Comparison of ENCODE assay signal across 22 mouse cellular contexts in genomic region chr17:55206585-55206984, GRCm38 (mm10).
DNase-seq lines count a peak whose midpoint lies in the region; ATAC-seq lines count a peak whose summit lies in the region.
"Had no signal": no experiment of that assay in that cellular context is flagged by ENCODE, and none has a peak within 500 bp of the region (broad histone marks: within the 10 kb centered on the region; RNA-seq: fewer than 3 reads in every experiment).

No protein-coding gene starts in this region.

- H3K4me3 ChIP-seq in embryonic facial prominence, embryonic 11.5 days (ENCODE audit: low read depth, low read length), result no peak overlapping the region
- no peak overlapping the region for H3K4me3 ChIP-seq in embryonic facial prominence, embryonic 10.5 days
- H3K4me3 ChIP-seq in kidney, embryonic 16.5 days (ENCODE audit: low read length), result no peak overlapping the region
- H3K4me3 ChIP-seq: embryonic facial prominence, embryonic 13.5 days; forebrain, embryonic 12.5 days; heart, adult 2 months; heart, embryonic 15.5 days; hindbrain, embryonic 13.5 days had no signal

- no peak for ATAC-seq in embryonic facial prominence, embryonic 11.5 days (replicated peaks; ENCODE audit: insufficient number of reproducible peaks, low FRiP score, low TSS enrichment, low read depth)
- peak; percentile 71; the same call in 1 of the 2 replicates for ATAC-seq in kidney, embryonic 16.5 days (ENCODE audit: low FRiP score, low TSS enrichment)
- ATAC-seq in cerebellum, adult (ENCODE audit: insufficient number of reproducible peaks, low FRiP score, low TSS enrichment), result no peak
- ATAC-seq: forebrain, postnatal 0 days; Patski had no signal

- no peak overlapping the region for H3K4me2 ChIP-seq in embryonic facial prominence, embryonic 11.5 days (ENCODE audit: low read depth, low read length)
- no peak overlapping the region for H3K4me2 ChIP-seq in kidney, embryonic 16.5 days (replicated peaks; ENCODE audit: low read depth, low read length)
- H3K4me2 ChIP-seq: embryonic facial prominence, embryonic 13.5 days; forebrain, embryonic 12.5 days; heart, embryonic 11.5 days; heart, embryonic 15.5 days; hindbrain, embryonic 13.5 days had no signal

- no peak overlapping the region for H3K9ac ChIP-seq in embryonic facial prominence, embryonic 11.5 days (replicated peaks; ENCODE audit: low read length)
- H3K9ac ChIP-seq in kidney, embryonic 16.5 days (replicated peaks; ENCODE audit: low read length), result no peak overlapping the region
- H3K9ac ChIP-seq: embryonic facial prominence, embryonic 13.5 days; forebrain, embryonic 12.5 days; forebrain, postnatal 0 days; heart, embryonic 15.5 days; hindbrain, embryonic 13.5 days had no signal

- H3K27me3 ChIP-seq in embryonic facial prominence, embryonic 11.5 days (ENCODE audit: control insufficient read depth, insufficient read depth, low read length), result no peaks in the 10 kb centered on the region
- H3K27me3 ChIP-seq in embryonic facial prominence, embryonic 10.5 days (replicated peaks; ENCODE audit: low read depth, poor library complexity, severe bottlenecking), result no peaks in the 10 kb centered on the region
- H3K27me3 ChIP-seq in kidney, embryonic 16.5 days (ENCODE audit: insufficient read depth, low read length), result no peaks in the 10 kb centered on the region
- H3K27me3 ChIP-seq: embryonic facial prominence, embryonic 13.5 days; forebrain, embryonic 12.5 days; heart, embryonic 15.5 days; hindbrain, embryonic 13.5 days; Patski had no signal

- no peaks in the 10 kb centered on the region for H3K4me1 ChIP-seq in embryonic facial prominence, embryonic 11.5 days (ENCODE audit: control insufficient read depth, insufficient read depth, low read length)
- no peaks in the 10 kb centered on the region for H3K4me1 ChIP-seq in embryonic facial prominence, embryonic 10.5 days
- no peaks in the 10 kb centered on the region for H3K4me1 ChIP-seq in kidney, embryonic 16.5 days (ENCODE audit: insufficient read depth, low read length)
- H3K4me1 ChIP-seq: embryonic facial prominence, embryonic 13.5 days; forebrain, embryonic 12.5 days; heart, embryonic 15.5 days; hindbrain, embryonic 13.5 days had no signal

- H3K27ac ChIP-seq in embryonic facial prominence, embryonic 11.5 days (replicated peaks; ENCODE audit: low read depth, low read length), result no peak overlapping the region
- no peak overlapping the region for H3K27ac ChIP-seq in embryonic facial prominence, embryonic 10.5 days (replicated peaks)
- peak overlapping the region; percentile 25; the same call in 1 of the 2 replicates for H3K27ac ChIP-seq in kidney, embryonic 16.5 days (ENCODE audit: low read length)
- H3K27ac ChIP-seq: embryonic facial prominence, embryonic 13.5 days; forebrain, embryonic 12.5 days; heart, adult 2 months; heart, embryonic 15.5 days; hindbrain, embryonic 13.5 days had no signal

- no peaks in the 10 kb centered on the region for H3K36me3 ChIP-seq in embryonic facial prominence, embryonic 11.5 days (replicated peaks; ENCODE audit: control insufficient read depth, insufficient read depth, low read depth, low read length)
- H3K36me3 ChIP-seq in embryonic facial prominence, embryonic 10.5 days (replicated peaks), result no peaks in the 10 kb centered on the region
- no peaks in the 10 kb centered on the region for H3K36me3 ChIP-seq in kidney, embryonic 16.5 days (ENCODE audit: insufficient read depth, low read length)
- H3K36me3 ChIP-seq: embryonic facial prominence, embryonic 13.5 days; forebrain, embryonic 12.5 days; heart, embryonic 15.5 days; hindbrain, embryonic 13.5 days had no signal

- H3K9me3 ChIP-seq in embryonic facial prominence, embryonic 11.5 days (replicated peaks; ENCODE audit: control insufficient read depth, low read length), result no peaks in the 10 kb centered on the region
- H3K9me3 ChIP-seq in embryonic facial prominence, embryonic 10.5 days, result 0 out of 2 replicates have a peak, but pooled peaks cover 2% of the 10 kb centered on the region
- no peaks in the 10 kb centered on the region for H3K9me3 ChIP-seq in kidney, embryonic 16.5 days (ENCODE audit: low read length)
- H3K9me3 ChIP-seq: embryonic facial prominence, embryonic 13.5 days; forebrain, embryonic 12.5 days; heart, embryonic 15.5 days; hindbrain, embryonic 13.5 days had no signal

- WGBS in embryonic facial prominence, embryonic 11.5 days, result 64% methylated on average over 1 of the region's 1 CpGs
- 59% methylated on average over 1 of the region's 1 CpGs for WGBS in embryonic facial prominence, embryonic 10.5 days
- WGBS in kidney, embryonic 16.5 days, result 21% methylated on average over 1 of the region's 1 CpGs

- peak; percentile 1 for DNase-seq in embryonic facial prominence, embryonic 11.5 days (ENCODE audit: low spot score)
- no peak for DNase-seq in embryonic facial prominence, embryonic 10.5 days (ENCODE audit: low spot score)
- DNase-seq in kidney, adult 18-20 months, result no peak
- DNase-seq in embryo, embryonic 11 days, result peak; percentile 5
- DNase-seq in adrenal gland, postnatal 4 days (ENCODE audit: low spot score in 2 of 2), result no peak
- DNase-seq: adrenal gland, adult 2 months; adrenal gland, postnatal 25 days; cerebellum, adult 11 months; cerebellum, adult 8-10 months; cerebellum, postnatal 14 days; forebrain, postnatal 0 days; gastrocnemius, postnatal 14 days; heart, adult 2 months; heart, postnatal 14 days had no signal

Comparison
In these comparisons a context has a peak if more than half of its experiments do, and no peak if none do; other contexts are left out.
1. DNase-seq: peak in embryonic facial prominence, embryonic 11.5 days (single experiment) and embryo, embryonic 11 days (single experiment); none in embryonic facial prominence, embryonic 10.5 days (single experiment), kidney, adult 18-20 months (single experiment) and adrenal gland, postnatal 4 days (0 of 2).